Mouse (Mus musculus) erythroblast, embryonic 14.5 days (primary cell): Measurements from ENCODE around the gene Gm6793. TPM values are rescaled to one million over a fixed set of nuclear protein-coding genes. Genes with fewer than 3 reads are reported as not detected.

ENCODE experiments used
- H3K27me3 ChIP-seq: 2 replicates; pipeline ENCODE4 v1.6.1; 2012; ENCODE audit warnings: inconsistent platforms; ENCODE audit not compliant: control insufficient read depth
- H3K36me3 ChIP-seq: 2 replicates; pipeline ENCODE4 v1.6.1; 2012; ENCODE audit warnings: mild to moderate bottlenecking, inconsistent platforms; ENCODE audit not compliant: control insufficient read depth
- H3K4me1 ChIP-seq: 2 replicates; pipeline ENCODE4 v1.6.1; 2012; ENCODE audit warnings: inconsistent platforms; ENCODE audit not compliant: control insufficient read depth
- H3K4me3 ChIP-seq: replicated peaks from 2 replicates; pipeline ENCODE3; 2012; ENCODE audit warnings: moderate library complexity, mild to moderate bottlenecking, inconsistent platforms
- H3K9me3 ChIP-seq: 2 replicates; pipeline ENCODE4 v1.6.1; 2012; ENCODE audit warnings: low read length, inconsistent platforms, mixed read lengths; ENCODE audit not compliant: control insufficient read depth
- GATA1 ChIP-seq: IDR thresholded peaks from 2 replicates; pipeline ENCODE4 v1.6.1; 2012; ENCODE audit warnings: low read length, inconsistent platforms, mixed read lengths
- TAL1 ChIP-seq: IDR thresholded peaks from 3 replicates; pipeline ENCODE4 v1.6.1; 2012; ENCODE audit warnings: low read length, inconsistent platforms, mixed read lengths
- polyA plus RNA-seq: library from polyadenylated mRNA; stranded (reverse); fragments of >175 nt; gene quantifications from 2 replicates; pipeline ENCODE4 v1.2.3, GENCODE M21; 2012

Gm6793 gene
- polyA plus RNA-seq, 1 experiment, result 0.12 TPM

GRCm38 (mm10) chr8:111968991-111969390, 45.8 kb downstream of the Gm6793 start:
- Histone ChIP-seq H3K9me3 (peaks cover 9% of the 10 kb centered on the region), H3K36me3 (peaks cover 33% of the 10 kb centered on the region), H3K4me1 (peaks cover 5% of the 10 kb centered on the region), H3K4me3 (no peak overlapping the region), H3K27me3 (no peaks in the 10 kb centered on the region)
- no peak for TF ChIP-seq GATA1
- no peak for TF ChIP-seq TAL1

GRCm38 (mm10) chr8:111968541-111968940, 46.3 kb downstream of the Gm6793 start:
- H3K4me3 ChIP-seq, result no peak overlapping the region
- TF ChIP-seq TAL1, result no peak
- peaks cover 29% of the 10 kb centered on the region for H3K36me3 ChIP-seq
- H3K27me3 ChIP-seq, result no peaks in the 10 kb centered on the region
- H3K9me3 ChIP-seq, result peaks cover 4% of the 10 kb centered on the region
- peaks cover 5% of the 10 kb centered on the region for H3K4me1 ChIP-seq

GRCm38 (mm10) chr8:111967246-111967870, 47.5 kb downstream of the Gm6793 start:
- TF ChIP-seq GATA1 (no peak), TAL1 (no peak)
- Histone ChIP-seq H3K36me3 (peaks cover 24% of the 10 kb centered on the region), H3K27me3 (no peaks in the 10 kb centered on the region), H3K4me3 (no peak overlapping the region), H3K4me1 (peaks cover 5% of the 10 kb centered on the region), H3K9me3 (no peaks in the 10 kb centered on the region)

- Histone ChIP-seq H3K36me3 (peaks cover 18% of the 10 kb centered on the region), H3K27me3 (no peaks in the 10 kb centered on the region), H3K9me3 (no peaks in the 10 kb centered on the region), H3K4me1 (peaks cover 5% of the 10 kb centered on the region), H3K4me3 (no peak overlapping the region)
- TF ChIP-seq GATA1 (no peak), TAL1 (no peak)
Observed at GRCm38 (mm10) chr8:111964849-111965561, 49.8 kb downstream of the Gm6793 start.

- Histone ChIP-seq H3K4me1 (peaks cover 5% of the 10 kb centered on the region), H3K36me3 (peaks cover 24% of the 10 kb centered on the region), H3K27me3 (no peaks in the 10 kb centered on the region), H3K4me3 (no peak overlapping the region), H3K9me3 (no peaks in the 10 kb centered on the region)
- TF ChIP-seq GATA1 (no peak), TAL1 (no peak)
Observed at GRCm38 (mm10) chr8:111964351-111964750, 50.5 kb downstream of the Gm6793 start.

GRCm38 (mm10) chr8:111963546-111963945, 51.3 kb downstream of the Gm6793 start:
- Histone ChIP-seq H3K36me3 (peaks cover 24% of the 10 kb centered on the region), H3K4me3 (no peak overlapping the region), H3K4me1 (peaks cover 5% of the 10 kb centered on the region), H3K9me3 (no peaks in the 10 kb centered on the region), H3K27me3 (no peaks in the 10 kb centered on the region)
- TF ChIP-seq TAL1 (no peak), GATA1 (no peak)

Other genes with a start within 250 kb of the Gm6793 start
- gene Cfdp1, start 160.7 kb downstream of the Gm6793 start, polyA plus RNA-seq, result 1.4 and 2.2 TPM in 2 replicates
- 0.07 and 0.08 TPM in 2 replicates for gene Tmem170, start 138.3 kb downstream of the Gm6793 start, polyA plus RNA-seq
- gene Chst5, start 104.6 kb downstream of the Gm6793 start, polyA plus RNA-seq, result not detected in 2 replicates
- gene Tmem231, start 81.2 kb downstream of the Gm6793 start, polyA plus RNA-seq, result 0.33 and 0.70 TPM in 2 replicates
- gene Gabarapl2, start 74.3 kb downstream of the Gm6793 start, polyA plus RNA-seq, result 2.0 and 3.3 TPM in 2 replicates
- gene Adat1, start 22.7 kb downstream of the Gm6793 start, polyA plus RNA-seq, result 0.06 TPM in 1 of 2 replicates, not detected in the other
- gene Kars, start 3.7 kb downstream of the Gm6793 start, polyA plus RNA-seq, result 5.8 and 6.3 TPM in 2 replicates
- 0.40 and 0.49 TPM in 2 replicates for gene Terf2ip, start 3.6 kb downstream of the Gm6793 start, polyA plus RNA-seq